Mouse (Mus musculus) right cerebral cortex, adult 18-20 months (tissue): ENCODE measurements around the gene 1700012A03Rik.

Experiments used
- DNase-seq: peaks from one replicate; pipeline ENCODE4 v3.0.0; 2022; ENCODE audit warnings: mixed read lengths

Gene 1700012A03Rik

GRCm38 (mm10) chr6:32105547-32106275 lies 55.7 kb downstream of the 1700012A03Rik start:
- DNase-seq, result no peak
